In the genomic region with DNA sequence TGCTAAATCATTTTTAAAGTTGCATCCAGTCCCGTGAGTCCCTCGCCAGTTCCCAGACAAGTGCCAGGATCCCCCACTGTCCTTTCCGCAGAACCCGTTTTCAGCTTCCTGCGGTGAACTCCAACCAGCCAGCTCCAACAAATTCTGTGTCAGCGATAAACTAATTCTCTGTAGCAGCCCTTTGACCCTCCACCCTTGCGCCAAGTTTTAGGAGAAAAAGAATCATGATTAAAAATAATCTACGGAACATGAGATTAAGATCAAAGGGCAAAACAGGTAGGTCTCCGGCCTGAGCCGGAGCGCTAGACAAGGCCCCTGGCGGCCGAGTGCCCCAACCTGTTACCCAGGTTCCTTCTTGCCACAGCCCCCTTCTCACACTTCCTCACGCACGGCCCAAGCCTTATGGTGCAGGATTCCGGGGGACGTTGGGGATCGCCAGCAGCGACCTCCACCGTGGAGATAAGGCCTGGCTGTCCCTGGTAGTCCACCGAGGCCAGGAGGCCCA, we compare ENCODE assay signal across 8 mouse cellular contexts. TPM values are rescaled to one million over a fixed set of nuclear protein-coding genes. Genes with fewer than 3 reads are reported as not detected.
DNase-seq lines count a peak whose midpoint lies in the region; ATAC-seq and TF ChIP-seq lines count a peak whose summit lies in the region.

No protein-coding gene starts in this region.

- no peaks in the 10 kb centered on the region for H3K9me3 ChIP-seq in ES-Bruce4 (replicated peaks; ENCODE audit: control insufficient read depth, insufficient read depth, low read length, poor library complexity, severe bottlenecking)
- no peaks in the 10 kb centered on the region for H3K9me3 ChIP-seq in embryonic facial prominence, embryonic 11.5 days (replicated peaks; ENCODE audit: control insufficient read depth, low read length)
- H3K9me3 ChIP-seq in hindbrain, embryonic 12.5 days (replicated peaks), result no peaks in the 10 kb centered on the region
- no peaks in the 10 kb centered on the region for H3K9me3 ChIP-seq in liver, embryonic 13.5 days (replicated peaks)

- peak overlapping the region; percentile 59 for H3K4me2 ChIP-seq in embryonic facial prominence, embryonic 11.5 days (ENCODE audit: low read depth, low read length)
- peak overlapping the region; percentile 66 for H3K4me2 ChIP-seq in hindbrain, embryonic 12.5 days (replicated peaks)
- H3K4me2 ChIP-seq in liver, embryonic 13.5 days, result peak overlapping the region; percentile 79

- H3K36me3 ChIP-seq in heart, adult 2 months (ENCODE audit: control insufficient read depth, insufficient read depth, low read length), result peaks cover 10% of the 10 kb centered on the region
- H3K36me3 ChIP-seq in ES-Bruce4 (ENCODE audit: control insufficient read depth, insufficient read depth, low read length, poor library complexity, severe bottlenecking), result peaks cover 27% of the 10 kb centered on the region
- no peaks in the 10 kb centered on the region for H3K36me3 ChIP-seq in embryonic facial prominence, embryonic 11.5 days (replicated peaks; ENCODE audit: control insufficient read depth, insufficient read depth, low read depth, low read length)
- peaks cover 18% of the 10 kb centered on the region for H3K36me3 ChIP-seq in hindbrain, embryonic 12.5 days
- peaks cover 26% of the 10 kb centered on the region for H3K36me3 ChIP-seq in liver, embryonic 13.5 days
- H3K36me3 ChIP-seq in small intestine, adult 2 months (ENCODE audit: control insufficient read depth, insufficient read depth, low read length), result peaks cover 23% of the 10 kb centered on the region

- H3K79me2 ChIP-seq in heart, adult 2 months (replicated peaks; ENCODE audit: control insufficient read depth, insufficient read depth, low read length), result peaks cover 3% of the 10 kb centered on the region

- under 1% methylated on average over 21 of the region's 21 CpGs for WGBS in heart, adult 2 months
- under 1% methylated on average over 21 of the region's 21 CpGs for WGBS in embryonic facial prominence, embryonic 11.5 days
- WGBS in hindbrain, embryonic 12.5 days, result under 1% methylated on average over 21 of the region's 21 CpGs
- WGBS in liver, embryonic 13.5 days (ENCODE audit: insufficient replicate concordance), result under 1% methylated on average over 21 of the region's 21 CpGs
- WGBS in small intestine, adult 2 months, result under 1% methylated on average over 21 of the region's 21 CpGs

- TF ChIP-seq POLR2A in heart, adult 2 months (IDR thresholded peaks at IDR 0.05; ENCODE audit: insufficient read depth, low read depth, low read length), result no peak
- no peak for TF ChIP-seq POLR2A in ES-Bruce4 (IDR thresholded peaks at IDR 0.05; ENCODE audit: insufficient read depth, low read length)
- no peak for TF ChIP-seq POLR2A in small intestine, adult 2 months (IDR thresholded peaks at IDR 0.05; ENCODE audit: low read depth, low read length)

- no peak for DNase-seq in heart, adult 2 months
- DNase-seq in heart, adult 11 months, result no peak
- DNase-seq in embryonic facial prominence, embryonic 11.5 days (ENCODE audit: low spot score), result no peak
- DNase-seq in liver, embryonic 13.5 days, result no peak
- DNase-seq in spleen, adult 18-20 months, result no peak

- peak overlapping the region; percentile 86 for H3K27ac ChIP-seq in heart, adult 2 months
- peak overlapping the region; percentile 83 for H3K27ac ChIP-seq in ES-Bruce4 (ENCODE audit: insufficient read depth, low read length)
- H3K27ac ChIP-seq in embryonic facial prominence, embryonic 11.5 days (replicated peaks; ENCODE audit: low read depth, low read length), result peak overlapping the region; percentile 85
- H3K27ac ChIP-seq in hindbrain, embryonic 12.5 days, result peak overlapping the region; percentile 90
- peak overlapping the region; percentile 97 for H3K27ac ChIP-seq in liver, embryonic 13.5 days
- H3K27ac ChIP-seq in small intestine, adult 2 months (ENCODE audit: insufficient read depth, low read depth, low read length), result peak overlapping the region; percentile 94

- intact Hi-C loops in heart, adult 2 months (cut with DNase I), result loop anchor here (1.0 to 5.0 kb wide), 2 partner anchors 13 to 148 kb away; partner anchors contain the start of gene Rps15a

- H3K9ac ChIP-seq in heart, adult 2 months (ENCODE audit: low read depth, low read length), result peak overlapping the region; percentile 80
- H3K9ac ChIP-seq in ES-Bruce4 (ENCODE audit: low read depth, poor library complexity, severe bottlenecking), result peak overlapping the region; percentile 91
- H3K9ac ChIP-seq in embryonic facial prominence, embryonic 11.5 days (replicated peaks; ENCODE audit: low read length), result peak overlapping the region; percentile 91
- peak overlapping the region; percentile 89 for H3K9ac ChIP-seq in hindbrain, embryonic 12.5 days
- peak overlapping the region; percentile 97 for H3K9ac ChIP-seq in liver, embryonic 13.5 days

- no peak for TF ChIP-seq EP300 in heart, adult 2 months (IDR thresholded peaks at IDR 0.05; ENCODE audit: insufficient read depth, low read depth, low read length)
- TF ChIP-seq EP300 in ES-Bruce4 (IDR thresholded peaks at IDR 0.05; ENCODE audit: insufficient read depth, low read depth, low read length), result no peak

- TF ChIP-seq CTCF in heart, adult 2 months (IDR thresholded peaks at IDR 0.05), result peak; percentile 14; the same call in 1 of the 2 replicates
- TF ChIP-seq CTCF in ES-Bruce4 (IDR thresholded peaks at IDR 0.05; ENCODE audit: low read depth, low read length), result no peak
- TF ChIP-seq CTCF in small intestine, adult 2 months (IDR thresholded peaks at IDR 0.05; ENCODE audit: extremely low read depth, insufficient read length, insufficient replicate concordance, low read depth, low read length), result no peak

- H3K27me3 ChIP-seq in heart, adult 2 months (ENCODE audit: control insufficient read depth, insufficient read depth, low read length), result no peaks in the 10 kb centered on the region
- no peaks in the 10 kb centered on the region for H3K27me3 ChIP-seq in ES-Bruce4 (ENCODE audit: control insufficient read depth, insufficient read depth, low read length, poor library complexity, severe bottlenecking)
- no peaks in the 10 kb centered on the region for H3K27me3 ChIP-seq in embryonic facial prominence, embryonic 11.5 days (ENCODE audit: control insufficient read depth, insufficient read depth, low read length)
- H3K27me3 ChIP-seq in hindbrain, embryonic 12.5 days, result no peaks in the 10 kb centered on the region
- no peaks in the 10 kb centered on the region for H3K27me3 ChIP-seq in liver, embryonic 13.5 days
- H3K27me3 ChIP-seq in small intestine, adult 2 months (ENCODE audit: control insufficient read depth, insufficient read depth, low read length), result no peaks in the 10 kb centered on the region

- peaks cover 1% of the 10 kb centered on the region; the same call in 1 of the 2 replicates for H3K4me1 ChIP-seq in heart, adult 2 months (ENCODE audit: control insufficient read depth, insufficient read depth, low read length)
- H3K4me1 ChIP-seq in ES-Bruce4 (ENCODE audit: control insufficient read depth, insufficient read depth, low read length), result no peaks in the 10 kb centered on the region
- H3K4me1 ChIP-seq in embryonic facial prominence, embryonic 11.5 days (ENCODE audit: control insufficient read depth, insufficient read depth, low read length), result peaks cover 2% of the 10 kb centered on the region; the same call in 1 of the 2 replicates
- peaks cover 32% of the 10 kb centered on the region for H3K4me1 ChIP-seq in hindbrain, embryonic 12.5 days
- peaks cover 45% of the 10 kb centered on the region for H3K4me1 ChIP-seq in liver, embryonic 13.5 days (replicated peaks)
- peaks cover 2% of the 10 kb centered on the region; the same call in 1 of the 2 replicates for H3K4me1 ChIP-seq in small intestine, adult 2 months (ENCODE audit: control insufficient read depth, insufficient read depth, insufficient read length, low read length)

- peak; percentile 71; the same call in 1 of the 2 replicates for ATAC-seq in embryonic facial prominence, embryonic 11.5 days (replicated peaks; ENCODE audit: insufficient number of reproducible peaks, low FRiP score, low TSS enrichment, low read depth)
- ATAC-seq in hindbrain, embryonic 12.5 days (ENCODE audit: low FRiP score), result peak; percentile 83
- peak; percentile 54 for ATAC-seq in liver, embryonic 13.5 days (ENCODE audit: low read depth)

- peak overlapping the region; percentile 92 for H3K4me3 ChIP-seq in heart, adult 2 months
- peak overlapping the region; percentile 90 for H3K4me3 ChIP-seq in ES-Bruce4 (ENCODE audit: low read depth, low read length)
- peak overlapping the region; percentile 91 for H3K4me3 ChIP-seq in embryonic facial prominence, embryonic 11.5 days (ENCODE audit: low read depth, low read length)
- peak overlapping the region; percentile 86 for H3K4me3 ChIP-seq in hindbrain, embryonic 12.5 days
- peak overlapping the region; percentile 94 for H3K4me3 ChIP-seq in liver, embryonic 13.5 days (replicated peaks)
- H3K4me3 ChIP-seq in small intestine, adult 2 months (ENCODE audit: low read depth, low read length), result peak overlapping the region; percentile 72

RNA-seq across cellular contexts. Expression of gene Arl6ip1, which starts 0.5 kb away (rescaled TPM):
- total RNA-seq in heart, adult 2 months (2021), result 10 to 100 TPM; 26.1 to 28.9 TPM
- polyA plus RNA-seq in heart, adult 2 months (2012; rRNA removed), result 21.3 and 54.5 TPM in 2 replicates
- 330 and 346 TPM in 2 replicates for polyA plus RNA-seq in ES-Bruce4 (2011; ENCODE audit: insufficient read depth, insufficient read length, low read depth, missing spikeins)
- 450 and 483 TPM in 2 replicates for polyA plus RNA-seq in embryonic facial prominence, embryonic 11.5 days (2014; fragmentation: Nextera tagmentation; extraction: Ambion mirVana)
- 478 and 481 TPM in 2 replicates for polyA plus RNA-seq in hindbrain, embryonic 12.5 days (2016; fragmentation: Nextera tagmentation; extraction: Ambion mirVana)
- polyA plus RNA-seq in liver, embryonic 13.5 days (2015; fragmentation: Nextera tagmentation; extraction: Ambion mirVana), result 390 and 411 TPM in 2 replicates
- polyA plus RNA-seq in small intestine, adult 2 months (2012; rRNA removed), result 44.8 and 99.7 TPM in 2 replicates

RNA-seq across cellular contexts. Expression of gene Rps15a, which starts 13.0 kb away (rescaled TPM):
- 100 to 1,000 TPM; 517 to 581 TPM for total RNA-seq in heart, adult 2 months (2021)
- polyA plus RNA-seq in heart, adult 2 months (2012; rRNA removed), result 865 and 1,515 TPM in 2 replicates
- polyA plus RNA-seq in ES-Bruce4 (2011; ENCODE audit: insufficient read depth, insufficient read length, low read depth, missing spikeins), result 2,423 and 2,841 TPM in 2 replicates
- 746 and 753 TPM in 2 replicates for polyA plus RNA-seq in embryonic facial prominence, embryonic 11.5 days (2014; fragmentation: Nextera tagmentation; extraction: Ambion mirVana)
- polyA plus RNA-seq in hindbrain, embryonic 12.5 days (2016; fragmentation: Nextera tagmentation; extraction: Ambion mirVana), result 399 and 511 TPM in 2 replicates
- polyA plus RNA-seq in liver, embryonic 13.5 days (2015; fragmentation: Nextera tagmentation; extraction: Ambion mirVana), result 574 and 594 TPM in 2 replicates
- 94.0 and 192 TPM in 2 replicates for polyA plus RNA-seq in small intestine, adult 2 months (2012; rRNA removed)
